Mouse (Mus musculus) hindbrain, postnatal 0 days (tissue): Measurements from ENCODE around the gene Osbpl9. TPM values are rescaled to one million over a fixed set of nuclear protein-coding genes. Genes with fewer than 3 reads are reported as not detected.

Experiments used
- ATAC-seq: fragments of 200-750 bp; cut with Nextera tagmentation; 2 replicates; pipeline ENCODE4 v1.8.0; 2017; ENCODE audit warnings: mild to moderate bottlenecking, moderate TSS enrichment, moderate library complexity
- DNase-seq: peaks from one replicate; pipeline ENCODE4 v3.0.0-alpha.2; 2015; ENCODE audit warnings: low spot score
- H3K27ac ChIP-seq: fragments of 300-500 bp; sonication (generic); 2 replicates; pipeline ENCODE4 v1.5.1; 2014; ENCODE audit warnings: mild to moderate bottlenecking
- H3K27me3 ChIP-seq: fragments of 300-500 bp; sonication (generic); 2 replicates; pipeline ENCODE4 v1.6.1; 2014; ENCODE audit warnings: low read length, mixed read lengths; ENCODE audit not compliant: insufficient read depth
- H3K36me3 ChIP-seq: fragments of 300-500 bp; sonication (generic); 2 replicates; pipeline ENCODE4 v1.6.1; 2014; ENCODE audit warnings: low read length, mixed read lengths; ENCODE audit not compliant: insufficient read depth
- H3K4me1 ChIP-seq: fragments of 300-500 bp; sonication (generic); 2 replicates; pipeline ENCODE4 v1.6.1; 2014; ENCODE audit warnings: antibody characterized with exemption, low read length, mixed read lengths; ENCODE audit not compliant: insufficient read depth
- H3K4me2 ChIP-seq: fragments of 300-500 bp; sonication (generic); 2 replicates; pipeline ENCODE4 v1.6.1; 2014; ENCODE audit warnings: low read depth, mild to moderate bottlenecking, low read length, moderate library complexity, mixed read lengths
- H3K4me3 ChIP-seq: fragments of 300-500 bp; sonication (generic); 2 replicates; pipeline ENCODE4 v1.5.1; 2014; ENCODE audit warnings: low read length
- H3K9ac ChIP-seq: fragments of 300-500 bp; sonication (generic); replicated peaks from 2 replicates; pipeline ENCODE4 v1.6.1; 2014; ENCODE audit warnings: mild to moderate bottlenecking, low read length, moderate library complexity, mixed read lengths
- H3K9me3 ChIP-seq: fragments of 300-500 bp; sonication (generic); 2 replicates; pipeline ENCODE4 v1.6.1; 2016; ENCODE audit warnings: low read length, mixed read lengths
- CTCF ChIP-seq: IDR thresholded peaks from 2 replicates; pipeline ENCODE4 v1.5.1; 2016; ENCODE audit warnings: antibody characterized with exemption, control low read depth, low read depth
- WGBS: fragments of 180-500 bp; shearing (Covaris S2); extraction: QIAGEN DNeasy Blood & Tissue Kit; methylation state at CpG from one replicate; pipeline ENCODE4 v1.1.7; 2014; 5-methylcytosine and 5-hydroxymethylcytosine counted together
- polyA plus RNA-seq: library from polyadenylated mRNA; unstranded; fragments of >200 nt; fragmentation: Nextera tagmentation; extraction: Ambion mirVana; gene quantifications from 2 replicates; pipeline ENCODE4 v1.2.1, GENCODE M21; 2015
- total RNA-seq: library from RNA; depleted of rRNA; stranded (reverse); fragments of >200 nt; gene quantifications from 2 replicates; pipeline ENCODE4 v1.2.3, GENCODE M21; 2014

Osbpl9 gene
- total and polyA plus RNA-seq, 2 experiments from 2014 or later: 59.0 to 59.3 TPM

- Histone ChIP-seq H3K9ac (peak overlapping the region; percentile 45), H3K36me3 (no peaks in the 10 kb centered on the region), H3K4me3 (peak overlapping the region; percentile 35), H3K4me2 (peak overlapping the region; percentile 52), H3K9me3 (no peaks in the 10 kb centered on the region), H3K27me3 (no peaks in the 10 kb centered on the region), H3K4me1 (no peaks in the 10 kb centered on the region), H3K27ac (peak overlapping the region; percentile 76)
- TF ChIP-seq CTCF: 0 out of 2 replicates have a peak, but pooled peaks have one; percentile 19
- DNase-seq (peak; percentile 73), ATAC-seq (peak; percentile 89)
- 19% methylated on average over 24 of the region's 24 CpGs for WGBS
Observed at GRCm38 (mm10) chr4:109156481-109157261, 45.4 kb downstream of the Osbpl9 start.

- peak overlapping the region; percentile 52 for H3K4me2 ChIP-seq
- DNase-seq (peak; percentile 20), ATAC-seq (peak; percentile 55)
- no peaks in the 10 kb centered on the region for H3K27me3 ChIP-seq
- H3K4me1 ChIP-seq: no peaks in the 10 kb centered on the region
- TF ChIP-seq CTCF: no peak
- peak overlapping the region; percentile 76 for H3K27ac ChIP-seq
- no peaks in the 10 kb centered on the region for H3K36me3 ChIP-seq
- H3K4me3 ChIP-seq: peak overlapping the region; percentile 35
- peak overlapping the region; percentile 45 for H3K9ac ChIP-seq
- WGBS: 53% methylated on average over 6 of the region's 6 CpGs
- H3K9me3 ChIP-seq: no peaks in the 10 kb centered on the region
Observed at GRCm38 (mm10) chr4:109156073-109156472, 46.0 kb downstream of the Osbpl9 start.

GRCm38 (mm10) chr4:109150214-109150613, 51.9 kb downstream of the Osbpl9 start:
- WGBS: 81% methylated on average over 2 of the region's 2 CpGs
- DNase-seq: no peak
- H3K36me3 ChIP-seq: no peaks in the 10 kb centered on the region

GRCm38 (mm10) chr4:109149411-109149810, 52.7 kb downstream of the Osbpl9 start:
- H3K4me3 ChIP-seq: no peak overlapping the region
- no peak overlapping the region for H3K4me2 ChIP-seq
- no peak for TF ChIP-seq CTCF
- whole genome bisulfite sequencing: 76% methylated on average over 2 of the region's 2 CpGs
- no peaks in the 10 kb centered on the region for H3K36me3 ChIP-seq
- ATAC-seq (no peak), DNase-seq (no peak)
- H3K4me1 ChIP-seq: peaks cover 4% of the 10 kb centered on the region; the same call in 1 of the 2 replicates
- no peaks in the 10 kb centered on the region for H3K27me3 ChIP-seq
- H3K9me3 ChIP-seq: no peaks in the 10 kb centered on the region
- no peak overlapping the region for H3K27ac ChIP-seq
- no peak overlapping the region for H3K9ac ChIP-seq

More at GRCm38 (mm10) chr4:109150214-109150613, 51.9 kb downstream of the Osbpl9 start:
- no peaks in the 10 kb centered on the region for H3K27me3 ChIP-seq
- no peak for TF ChIP-seq CTCF
- H3K9ac ChIP-seq: no peak overlapping the region
- H3K27ac ChIP-seq: no peak overlapping the region
- H3K4me1 ChIP-seq: peaks cover 4% of the 10 kb centered on the region; the same call in 1 of the 2 replicates
- no peak overlapping the region for H3K4me2 ChIP-seq
- no peaks in the 10 kb centered on the region for H3K9me3 ChIP-seq
- no peak for ATAC-seq
- H3K4me3 ChIP-seq: no peak overlapping the region

GRCm38 (mm10) chr4:109147278-109148038, 54.6 kb downstream of the Osbpl9 start:
- peaks cover 4% of the 10 kb centered on the region; the same call in 1 of the 2 replicates for H3K4me1 ChIP-seq
- H3K9ac ChIP-seq: no peak overlapping the region
- no peak overlapping the region for H3K27ac ChIP-seq
- TF ChIP-seq CTCF: peak; percentile 87
- no peaks in the 10 kb centered on the region for H3K36me3 ChIP-seq
- ATAC-seq: peak; percentile 35; the same call in 1 of the 2 replicates
- H3K27me3 ChIP-seq: no peaks in the 10 kb centered on the region
- H3K4me2 ChIP-seq: no peak overlapping the region
- peak; percentile 79 for DNase-seq
- H3K9me3 ChIP-seq: no peaks in the 10 kb centered on the region
- 57% methylated on average over 11 of the region's 11 CpGs for WGBS
- H3K4me3 ChIP-seq: no peak overlapping the region

- Histone ChIP-seq H3K27me3 (no peaks in the 10 kb centered on the region), H3K36me3 (no peaks in the 10 kb centered on the region), H3K4me2 (no peak overlapping the region), H3K9me3 (no peaks in the 10 kb centered on the region), H3K27ac (no peak overlapping the region), H3K4me3 (no peak overlapping the region), H3K9ac (no peak overlapping the region), H3K4me1 (peaks cover 4% of the 10 kb centered on the region; the same call in 1 of the 2 replicates)
- WGBS: 67% methylated on average over 1 of the region's 1 CpGs
- ATAC-seq (no peak), DNase-seq (no peak)
- no peak for TF ChIP-seq CTCF
Observed at GRCm38 (mm10) chr4:109143091-109143490, 59.0 kb downstream of the Osbpl9 start.
